In the genomic region with DNA sequence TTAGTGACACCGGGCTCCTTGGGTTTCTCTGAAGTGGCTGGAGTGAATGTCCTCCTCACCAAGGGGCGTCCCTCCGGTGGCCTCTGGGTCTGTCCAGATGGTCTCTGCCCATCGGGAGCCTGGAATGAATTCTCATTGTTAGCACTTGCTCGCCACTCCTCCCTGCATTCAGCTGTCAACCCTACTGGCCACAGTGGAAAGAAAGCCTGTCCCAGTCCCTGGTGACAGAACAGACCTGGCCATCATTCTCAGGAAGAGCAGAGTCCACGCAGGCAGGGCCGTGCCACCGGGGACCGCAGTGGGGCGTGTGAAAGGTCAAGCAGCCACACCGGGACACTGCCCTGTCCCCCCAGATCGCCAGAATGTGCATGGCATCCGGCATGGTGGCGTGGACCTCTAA, we compare ENCODE assay signal across 8 mouse cellular contexts. TPM values are rescaled to one million over a fixed set of nuclear protein-coding genes. Genes with fewer than 3 reads are reported as not detected.
DNase-seq lines count a peak whose midpoint lies in the region; ATAC-seq and TF ChIP-seq lines count a peak whose summit lies in the region.

No protein-coding gene starts in this region.

- peak overlapping the region; percentile 84 for H3K27ac ChIP-seq in kidney, adult 2 months (ENCODE audit: insufficient read depth, low read depth, low read length)
- peak overlapping the region; percentile 48; the same call in 1 of the 2 replicates for H3K27ac ChIP-seq in embryonic facial prominence, embryonic 13.5 days
- H3K27ac ChIP-seq in kidney, postnatal 0 days, result peak overlapping the region; percentile 89
- peak overlapping the region; percentile 62 for H3K27ac ChIP-seq in neural tube, embryonic 13.5 days (replicated peaks)

- TF ChIP-seq POLR2A in kidney, adult 2 months (IDR thresholded peaks at IDR 0.05; ENCODE audit: low read depth, low read length), result no peak

- intact Hi-C loops in gastrocnemius, postnatal 36 days (cut with DNase I), result no loop called here

- no peak overlapping the region for H3K4me3 ChIP-seq in kidney, adult 2 months (ENCODE audit: insufficient read depth, low read depth, low read length)
- H3K4me3 ChIP-seq in embryonic facial prominence, embryonic 13.5 days, result no peak overlapping the region
- H3K4me3 ChIP-seq in kidney, postnatal 0 days (replicated peaks; ENCODE audit: low read depth, low read length), result no peak overlapping the region
- H3K4me3 ChIP-seq in neural tube, embryonic 13.5 days, result no peak overlapping the region

- no peak for ATAC-seq in embryonic facial prominence, embryonic 13.5 days (ENCODE audit: insufficient number of reproducible peaks, insufficient read depth, low FRiP score, low TSS enrichment, low read depth)
- ATAC-seq in kidney, postnatal 0 days (replicated peaks; ENCODE audit: low FRiP score, low read depth), result no peak
- no peak for ATAC-seq in neural tube, embryonic 13.5 days (ENCODE audit: low read depth)

- H3K9me3 ChIP-seq in embryonic facial prominence, embryonic 13.5 days, result no peaks in the 10 kb centered on the region
- no peaks in the 10 kb centered on the region for H3K9me3 ChIP-seq in kidney, postnatal 0 days (replicated peaks; ENCODE audit: low read length)
- H3K9me3 ChIP-seq in neural tube, embryonic 13.5 days, result no peaks in the 10 kb centered on the region

- TF ChIP-seq CTCF in kidney, adult 2 months (conservative IDR thresholded peaks at IDR 0.05; ENCODE audit: insufficient read depth, insufficient read length, low read depth, low read length), result no peak
- TF ChIP-seq CTCF in kidney, postnatal 0 days (IDR thresholded peaks at IDR 0.05; ENCODE audit: low read depth), result no peak

- no peaks in the 10 kb centered on the region for H3K36me3 ChIP-seq in kidney, adult 2 months (ENCODE audit: control insufficient read depth, insufficient read depth, low read length)
- H3K36me3 ChIP-seq in embryonic facial prominence, embryonic 13.5 days, result peaks cover 9% of the 10 kb centered on the region; the same call in 1 of the 2 replicates
- H3K36me3 ChIP-seq in kidney, postnatal 0 days (ENCODE audit: insufficient read depth, low read length), result no peaks in the 10 kb centered on the region
- H3K36me3 ChIP-seq in neural tube, embryonic 13.5 days, result no peaks in the 10 kb centered on the region

- H3K4me2 ChIP-seq in embryonic facial prominence, embryonic 13.5 days, result no peak overlapping the region
- no peak overlapping the region for H3K4me2 ChIP-seq in kidney, postnatal 0 days (ENCODE audit: low read length)
- H3K4me2 ChIP-seq in neural tube, embryonic 13.5 days, result peak overlapping the region; percentile 15; the same call in 1 of the 2 replicates

- 31% methylated on average over 14 of the region's 14 CpGs for WGBS in kidney, adult 2 months
- WGBS in embryonic facial prominence, embryonic 13.5 days, result 60% methylated on average over 14 of the region's 14 CpGs
- 36% methylated on average over 14 of the region's 14 CpGs for WGBS in kidney, postnatal 0 days
- 9% methylated on average over 14 of the region's 14 CpGs for WGBS in neural tube, embryonic 13.5 days

- H3K4me1 ChIP-seq in kidney, adult 2 months (ENCODE audit: control insufficient read depth, insufficient read depth, low read length), result peaks cover 58% of the 10 kb centered on the region
- peaks cover 41% of the 10 kb centered on the region for H3K4me1 ChIP-seq in embryonic facial prominence, embryonic 13.5 days
- H3K4me1 ChIP-seq in kidney, postnatal 0 days (replicated peaks; ENCODE audit: insufficient read depth, low read length), result peaks cover 56% of the 10 kb centered on the region
- H3K4me1 ChIP-seq in neural tube, embryonic 13.5 days (replicated peaks), result peaks cover 46% of the 10 kb centered on the region

- no peaks in the 10 kb centered on the region for H3K27me3 ChIP-seq in kidney, adult 2 months (replicated peaks; ENCODE audit: control insufficient read depth, insufficient read depth, low read length)
- H3K27me3 ChIP-seq in embryonic facial prominence, embryonic 13.5 days, result no peaks in the 10 kb centered on the region
- no peaks in the 10 kb centered on the region for H3K27me3 ChIP-seq in kidney, postnatal 0 days (ENCODE audit: insufficient read depth, low read length)
- no peaks in the 10 kb centered on the region for H3K27me3 ChIP-seq in neural tube, embryonic 13.5 days

- H3K9ac ChIP-seq in embryonic facial prominence, embryonic 13.5 days, result no peak overlapping the region
- no peak overlapping the region for H3K9ac ChIP-seq in kidney, postnatal 0 days (ENCODE audit: low read depth, low read length)
- no peak overlapping the region; the same call in 1 of the 2 replicates for H3K9ac ChIP-seq in neural tube, embryonic 13.5 days

- DNase-seq in kidney, adult 2 months, result peak; percentile 73
- no peak for DNase-seq in kidney, postnatal 14 days
- DNase-seq in kidney, postnatal 0 days (ENCODE audit: low spot score), result no peak
- no peak for DNase-seq in right cerebral cortex, postnatal 14 days
- no peak for DNase-seq in gastrocnemius, postnatal 36 days
- DNase-seq in urinary bladder, postnatal 14 days (ENCODE audit: low spot score), result no peak

RNA-seq across cellular contexts. Expression of a gene that starts 33.2 kb away (rescaled TPM):
- polyA plus RNA-seq in kidney, adult 2 months (2012; rRNA removed), result 22.6 and 26.4 TPM in 2 replicates
- polyA plus RNA-seq in embryonic facial prominence, embryonic 13.5 days (2015; fragmentation: Nextera tagmentation; extraction: Ambion mirVana), result 20.1 and 21.9 TPM in 2 replicates
- polyA plus RNA-seq in kidney, postnatal 0 days (2015; fragmentation: Nextera tagmentation; extraction: Ambion mirVana), result 14.8 and 15.3 TPM in 2 replicates
- polyA plus RNA-seq in neural tube, embryonic 13.5 days (2015; fragmentation: Nextera tagmentation; extraction: Ambion mirVana), result 15.0 and 18.9 TPM in 2 replicates
- 10 to 100 TPM; 24.2 to 26.5 TPM for total RNA-seq in gastrocnemius, postnatal 36 days (2021)

RNA-seq across cellular contexts. Expression of a gene that starts 57.4 kb away (rescaled TPM):
- 651 and 688 TPM in 2 replicates for polyA plus RNA-seq in kidney, adult 2 months (2012; rRNA removed)
- 514 and 560 TPM in 2 replicates for polyA plus RNA-seq in embryonic facial prominence, embryonic 13.5 days (2015; fragmentation: Nextera tagmentation; extraction: Ambion mirVana)
- polyA plus RNA-seq in kidney, postnatal 0 days (2015; fragmentation: Nextera tagmentation; extraction: Ambion mirVana), result 630 and 689 TPM in 2 replicates
- 217 and 273 TPM in 2 replicates for polyA plus RNA-seq in neural tube, embryonic 13.5 days (2015; fragmentation: Nextera tagmentation; extraction: Ambion mirVana)
- total RNA-seq in gastrocnemius, postnatal 36 days (2021), result 100 to 1,000 TPM; 186 to 375 TPM
